Mouse (Mus musculus) kidney, postnatal 25 days (tissue): ENCODE data around the gene Eipr1.
"Not testable (repeated sequence)": the region's sequence is repeated elsewhere in the genome, so short reads cannot be mapped to it uniquely, and the experiment has no call there.

Source experiments
- DNase-seq, 2 experiments: peaks; one replicate each; pipeline ENCODE4 v3.0.0; 2021; ENCODE audit warnings: mixed read lengths in 2 of 2

The Eipr1 gene

GRCm38 (mm10) chr12:28751508-28752263 is at the start of gene Eipr1:
Gene Eipr1 (plus strand): TSS chr12:28751803.
- DNase-seq = peak; percentile 93 to 95

GRCm38 (mm10) chr12:28704381-28704780 is 47.2 kb upstream of the Eipr1 start:
- no peak for DNase-seq

GRCm38 (mm10) chr12:28705204-28705603 is 46.4 kb upstream of the Eipr1 start:
- DNase-seq = no peak

- no peak for DNase-seq
These were observed 43.4 kb upstream of the Eipr1 start for GRCm38 (mm10) chr12:28708154-28708553.

GRCm38 (mm10) chr12:28710566-28711185 is 40.9 kb upstream of the Eipr1 start:
- DNase-seq = no peak

- no peak for DNase-seq
These were observed 36.6 kb upstream of the Eipr1 start for GRCm38 (mm10) chr12:28714822-28715632.

- DNase-seq = no peak
These were observed 34.5 kb upstream of the Eipr1 start for GRCm38 (mm10) chr12:28717066-28717465.

- DNase-seq = peak; percentile 18 to 71
These were observed 33.5 kb upstream of the Eipr1 start for GRCm38 (mm10) chr12:28718106-28718505.

- DNase-seq = no peak
These were observed 27.2 kb upstream of the Eipr1 start for GRCm38 (mm10) chr12:28724366-28724765.

GRCm38 (mm10) chr12:28726204-28726603 is 25.4 kb upstream of the Eipr1 start:
- DNase-seq = no peak

GRCm38 (mm10) chr12:28727061-28727460 is 24.5 kb upstream of the Eipr1 start:
- no peak for DNase-seq

GRCm38 (mm10) chr12:28732631-28733030 is 19.0 kb upstream of the Eipr1 start:
- DNase-seq = no peak

- not testable (repeated sequence) for DNase-seq
These were observed 17.9 kb upstream of the Eipr1 start for GRCm38 (mm10) chr12:28733520-28734245.

- DNase-seq = no peak
These were observed 17.3 kb upstream of the Eipr1 start for GRCm38 (mm10) chr12:28734271-28734670.

- no peak for DNase-seq
These were observed 16.3 kb upstream of the Eipr1 start for GRCm38 (mm10) chr12:28735293-28735692.

GRCm38 (mm10) chr12:28743328-28743727 is 8.3 kb upstream of the Eipr1 start:
- DNase-seq = no peak

- DNase-seq = peak; percentile 94 to 96
These were observed 1.5 kb upstream of the Eipr1 start, which contains the start of gene Trappc12 for GRCm38 (mm10) chr12:28750021-28750633. Gene Trappc12 (minus strand): TSS chr12:28750472.

GRCm38 (mm10) chr12:28750876-28751275 is 727 bp upstream of the Eipr1 start:
- DNase-seq = no peak

- peak; percentile 30 to 57 for DNase-seq
These were observed 4.4 kb downstream of the Eipr1 start for GRCm38 (mm10) chr12:28756019-28756418.

- no peak for DNase-seq
These were observed 18.4 kb downstream of the Eipr1 start for GRCm38 (mm10) chr12:28769953-28770352.

- no peak for DNase-seq
These were observed 22.2 kb downstream of the Eipr1 start for GRCm38 (mm10) chr12:28773815-28774214.

- DNase-seq = no peak
These were observed 23.5 kb downstream of the Eipr1 start for GRCm38 (mm10) chr12:28775120-28775519.
